Comparison of ENCODE assay signal across 9 mouse cellular contexts in the genomic region with DNA sequence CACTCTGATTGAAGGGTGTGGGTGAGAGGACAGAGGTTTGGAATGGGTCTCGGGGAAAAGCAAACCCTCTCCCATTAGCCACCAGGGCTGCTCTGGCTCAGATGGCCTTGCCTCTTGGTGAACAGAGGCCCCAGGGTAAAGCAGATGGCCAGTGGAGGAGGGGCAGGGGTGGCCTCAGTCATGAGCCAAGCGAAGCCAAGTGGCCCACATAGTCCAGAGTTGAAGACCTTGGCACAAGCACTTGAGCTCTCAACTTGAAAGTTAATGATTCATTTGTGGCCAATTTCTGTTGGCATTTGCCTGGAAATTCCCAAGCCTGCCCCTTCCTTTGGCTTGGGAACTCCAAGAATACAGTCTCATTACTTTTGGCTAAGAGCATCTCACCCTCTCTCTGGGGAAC. TPM values are rescaled to one million over a fixed set of nuclear protein-coding genes. Genes with fewer than 3 reads are reported as not detected.
A peak's percentile ranks its signal among the peaks of the same experiment; 100 is the strongest.
DNase-seq lines count a peak whose midpoint lies in the region; ATAC-seq and TF ChIP-seq lines count a peak whose summit lies in the region.
"Had no signal": no experiment of that assay in that cellular context is flagged by ENCODE, and none has a peak within 500 bp of the region (broad histone marks: within the 10 kb centered on the region; RNA-seq: fewer than 3 reads in every experiment).

No protein-coding gene starts in this region.

- no peaks in the 10 kb centered on the region for H3K27me3 ChIP-seq in heart, embryonic 15.5 days
- no peaks in the 10 kb centered on the region for H3K27me3 ChIP-seq in C2C12 (ENCODE audit: control insufficient read depth, insufficient read depth, insufficient read length)
- H3K27me3 ChIP-seq in kidney, adult 2 months (replicated peaks; ENCODE audit: control insufficient read depth, insufficient read depth, low read length), result no peaks in the 10 kb centered on the region
- no peaks in the 10 kb centered on the region for H3K27me3 ChIP-seq in midbrain, postnatal 0 days (ENCODE audit: insufficient read depth, low read length)
- H3K27me3 ChIP-seq: liver, embryonic 13.5 days had no signal

- ATAC-seq in heart, embryonic 15.5 days (replicated peaks; ENCODE audit: insufficient number of reproducible peaks, insufficient read depth, low FRiP score, low read depth), result no peak
- ATAC-seq in midbrain, postnatal 0 days (ENCODE audit: low FRiP score), result no peak
- no peak for ATAC-seq in monocyte, adult 5-6 weeks (replicated peaks; ENCODE audit: insufficient number of reproducible peaks, low FRiP score, low TSS enrichment, poor library complexity, severe bottlenecking)

- peak overlapping the region; percentile 11; the same call in 1 of the 2 replicates for H3K27ac ChIP-seq in heart, embryonic 15.5 days
- peak overlapping the region; percentile 67 for H3K27ac ChIP-seq in kidney, adult 2 months (ENCODE audit: insufficient read depth, low read depth, low read length)
- H3K27ac ChIP-seq in midbrain, postnatal 0 days (ENCODE audit: low read depth, low read length), result peak overlapping the region; percentile 18; the same call in 1 of the 2 replicates
- H3K27ac ChIP-seq: liver, embryonic 13.5 days had no signal

- H3K79me3 ChIP-seq in C2C12 (ENCODE audit: low read depth), result peaks cover 89% of the 10 kb centered on the region

- H3K79me2 ChIP-seq in C2C12 (ENCODE audit: control insufficient read depth, insufficient read depth), result peaks cover 100% of the 10 kb centered on the region

- TF ChIP-seq CTCF in C2C12 (IDR thresholded peaks at IDR 0.05; ENCODE audit: control insufficient read depth, insufficient read depth, insufficient read length), result no peak
- 0 out of 2 replicates have a peak, but pooled peaks have one; percentile 8 for TF ChIP-seq CTCF in kidney, adult 2 months (conservative IDR thresholded peaks at IDR 0.05; ENCODE audit: insufficient read depth, insufficient read length, low read depth, low read length)
- no peak for TF ChIP-seq CTCF in midbrain, postnatal 0 days (IDR thresholded peaks at IDR 0.05)

- no peak for TF ChIP-seq POLR2A in kidney, adult 2 months (IDR thresholded peaks at IDR 0.05; ENCODE audit: low read depth, low read length)

- H3K36me3 ChIP-seq in heart, embryonic 15.5 days, result no peaks in the 10 kb centered on the region
- H3K36me3 ChIP-seq in C2C12 (ENCODE audit: control insufficient read depth, insufficient read depth), result peaks cover 7% of the 10 kb centered on the region
- H3K36me3 ChIP-seq in kidney, adult 2 months (ENCODE audit: control insufficient read depth, insufficient read depth, low read length), result no peaks in the 10 kb centered on the region
- no peaks in the 10 kb centered on the region for H3K36me3 ChIP-seq in midbrain, postnatal 0 days (ENCODE audit: insufficient read depth, low read length)
- H3K36me3 ChIP-seq: liver, embryonic 13.5 days had no signal

- intact Hi-C loops in heart, postnatal 14 days (cut with DNase I), result no loop called here

- no peaks in the 10 kb centered on the region for H3K9me3 ChIP-seq in heart, embryonic 15.5 days (replicated peaks)
- H3K9me3 ChIP-seq in midbrain, postnatal 0 days (ENCODE audit: low read length), result no peaks in the 10 kb centered on the region
- H3K9me3 ChIP-seq: liver, embryonic 13.5 days had no signal

- H3K4me2 ChIP-seq in heart, embryonic 15.5 days, result no peak overlapping the region
- no peak overlapping the region for H3K4me2 ChIP-seq in midbrain, postnatal 0 days (ENCODE audit: low read depth, low read length, poor library complexity, severe bottlenecking)
- H3K4me2 ChIP-seq: liver, embryonic 13.5 days had no signal

- no peak overlapping the region for H3K4me3 ChIP-seq in heart, embryonic 15.5 days
- H3K4me3 ChIP-seq in C2C12 (ENCODE audit: insufficient read depth, poor library complexity, severe bottlenecking), result no peak overlapping the region
- no peak overlapping the region for H3K4me3 ChIP-seq in kidney, adult 2 months (ENCODE audit: insufficient read depth, low read depth, low read length)
- no peak overlapping the region for H3K4me3 ChIP-seq in midbrain, postnatal 0 days (ENCODE audit: low read depth, low read length)
- H3K4me3 ChIP-seq: liver, embryonic 13.5 days had no signal

- peaks cover 96% of the 10 kb centered on the region for H3K4me1 ChIP-seq in heart, embryonic 15.5 days (replicated peaks)
- H3K4me1 ChIP-seq in kidney, adult 2 months (ENCODE audit: control insufficient read depth, insufficient read depth, low read length), result peaks cover 92% of the 10 kb centered on the region
- peaks cover 55% of the 10 kb centered on the region for H3K4me1 ChIP-seq in midbrain, postnatal 0 days (ENCODE audit: insufficient read depth, low read length)

- H3K9ac ChIP-seq in heart, embryonic 15.5 days, result no peak overlapping the region
- no peak overlapping the region for H3K9ac ChIP-seq in midbrain, postnatal 0 days (replicated peaks; ENCODE audit: low read length, poor library complexity, severe bottlenecking)
- H3K9ac ChIP-seq: liver, embryonic 13.5 days had no signal

- H3ac ChIP-seq in C2C12 (ENCODE audit: control insufficient read depth, insufficient read length, low read depth), result no peak overlapping the region

- no peak for DNase-seq in heart, postnatal 14 days
- DNase-seq in brain, adult 2 months (ENCODE audit: low read depth, low spot score), result peak; percentile 92
- peak; percentile 96 for DNase-seq in kidney, adult 2 months
- DNase-seq in midbrain, postnatal 0 days (ENCODE audit: low spot score), result peak; percentile 76
- no peak for DNase-seq in ovary, postnatal 14 days (ENCODE audit: low spot score)
- DNase-seq: liver, embryonic 13.5 days had no signal

- WGBS in heart, embryonic 15.5 days, result 69% methylated on average over 2 of the region's 2 CpGs
- WGBS in kidney, adult 2 months, result 33% methylated on average over 2 of the region's 2 CpGs
- 53% methylated on average over 2 of the region's 2 CpGs for WGBS in midbrain, postnatal 0 days

TF ChIP-seq in C2C12, 6 proteins besides CTCF, POLR2A, EP300 and RAD21:
- TF ChIP-seq MYOG (IDR thresholded peaks at IDR 0.05; ENCODE audit: control insufficient read depth, extremely low read depth, insufficient read length) (no peak), MAX (IDR thresholded peaks at IDR 0.05) (peak; percentile 35)
TF ChIP-seq in C2C12: peak in this region for 1.

RNA-seq across cellular contexts. Expression of a gene that starts 37.1 kb away (rescaled TPM):
- 22.1 and 26.2 TPM in 2 replicates for polyA plus RNA-seq in heart, embryonic 15.5 days (2015; fragmentation: Nextera tagmentation; extraction: Ambion mirVana)
- 10 to 100 TPM; 53.9 to 59.4 TPM for total RNA-seq in heart, postnatal 14 days (2021)
- polyA plus RNA-seq in C2C12 (2012; fragmentation: generic; extraction: Trizol), result 27.3 TPM
- polyA plus RNA-seq in kidney, adult 2 months (2012; rRNA removed), result 37.8 and 42.6 TPM in 2 replicates
- 130 and 134 TPM in 2 replicates for total RNA-seq in midbrain, postnatal 0 days (2014; rRNA removed)
- polyA plus RNA-seq in midbrain, postnatal 0 days (2015; fragmentation: Nextera tagmentation; extraction: Ambion mirVana), result 44.0 and 51.7 TPM in 2 replicates
- total RNA-seq in monocyte, adult 5-6 weeks (2017), result 18.2 to 63.6 TPM (median 22.9 TPM) in 3 replicates

Comparison
In these comparisons a context has a peak if more than half of its experiments do, and no peak if none do; other contexts are left out.
1. H3K27ac ChIP-seq: peak in every context shown above with its lines; median percentile 67 in kidney, adult 2 months; 18 in midbrain, postnatal 0 days; 11 in heart, embryonic 15.5 days.
2. DNase-seq: peak in brain, adult 2 months (single experiment), kidney, adult 2 months (single experiment) and midbrain, postnatal 0 days (single experiment); none in heart, postnatal 14 days (0 of 2) and ovary, postnatal 14 days (single experiment).